Mouse (Mus musculus): Measurements from ENCODE around the gene Tdpoz1. TPM values are rescaled to one million over a fixed set of nuclear protein-coding genes. Genes with fewer than 3 reads are reported as not detected.

The Tdpoz1 gene
- total RNA-seq (2023), result not detected

DNA sequence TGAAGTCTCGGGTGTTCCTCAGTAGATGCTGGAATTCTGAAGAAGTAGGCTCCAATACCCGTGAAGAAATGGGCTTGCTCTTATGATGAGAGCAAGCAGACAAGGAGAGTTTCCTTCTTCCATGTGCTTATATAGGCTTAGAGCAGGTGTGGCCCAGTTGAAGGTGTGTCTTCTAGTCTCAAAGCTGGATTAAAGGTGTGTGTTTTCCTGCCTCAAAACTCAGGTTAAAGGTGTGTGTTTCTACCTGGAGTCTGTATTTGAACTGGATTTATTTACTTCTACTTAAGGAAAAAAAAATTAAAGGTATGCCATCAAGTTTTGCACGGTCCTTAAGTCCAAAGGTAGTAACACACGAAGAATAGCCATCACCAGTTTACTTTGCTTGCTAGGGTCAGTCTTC lies at the start of gene Tdpoz1:
Tdpoz1 (minus strand) TSS at position 101 of the 400 bp plus-strand sequence.

DNA sequence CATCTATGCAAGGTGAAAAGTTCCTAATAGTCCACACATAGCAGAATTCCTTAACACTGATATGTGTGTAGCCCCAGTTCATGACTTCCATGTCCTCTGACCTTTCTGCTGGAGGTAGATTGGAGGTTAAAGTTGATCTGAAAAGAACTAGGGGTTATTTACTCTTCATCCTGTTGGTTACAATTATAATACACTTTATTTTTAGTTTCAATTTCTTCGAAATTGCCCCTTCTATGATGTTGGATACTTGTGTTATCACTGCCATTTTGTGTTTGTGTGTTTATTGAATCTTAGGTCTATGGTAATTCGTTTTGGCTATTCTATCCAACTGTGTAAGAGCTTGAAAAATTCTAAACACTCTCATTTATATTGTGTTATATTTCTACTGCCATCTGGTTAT lies 16.9 kb upstream of the Tdpoz1 start, which contains the start of gene Gm37596:
Gm37596 (minus strand) TSS at position 101 of the 400 bp plus-strand sequence.

DNA sequence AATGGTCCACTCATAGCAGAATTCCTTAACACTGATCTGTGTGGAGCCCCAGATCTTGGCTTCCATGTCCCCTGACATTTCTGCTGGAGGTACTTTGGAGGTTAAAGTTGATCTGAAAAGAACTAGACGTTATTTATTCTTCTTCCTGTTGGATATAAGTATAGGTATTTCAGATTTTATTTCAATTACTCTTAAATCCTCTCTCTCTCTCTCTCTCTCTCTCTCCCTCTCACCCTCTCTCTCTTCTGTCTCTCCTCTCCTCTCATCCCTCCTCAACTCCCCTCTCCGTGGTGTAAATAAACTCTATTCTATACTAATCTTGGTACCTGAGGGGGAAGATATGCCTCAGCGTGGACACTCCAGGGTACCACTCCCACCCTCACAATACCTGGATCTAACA lies 23.5 kb downstream of the Tdpoz1 start, which contains the start of gene Tdpoz2:
Tdpoz2 (minus strand) TSS at position 101 of the 400 bp plus-strand sequence.

Other genes with a start within 250 kb of the Tdpoz1 start
- gene Tchh, start 234.0 kb downstream of the Tdpoz1 start, total RNA-seq (2023), result not detected
- gene Tchhl1, start 207.6 kb downstream of the Tdpoz1 start, total RNA-seq (2023), result not detected
- gene S100a11, start 155.8 kb downstream of the Tdpoz1 start, total RNA-seq (2023), result 100 to 1,000 TPM; 232 to 245 TPM
- gene S100a10, start 121.2 kb downstream of the Tdpoz1 start, total RNA-seq (2023), result 100 to 1,000 TPM; 194 to 222 TPM
- gene Tdpoz2, start 23.6 kb downstream of the Tdpoz1 start, total RNA-seq (2023), result not detected
- gene Gm37596, start 16.8 kb upstream of the Tdpoz1 start, total RNA-seq (2023), result not detected
- gene Gm5773, start 96.7 kb upstream of the Tdpoz1 start, total RNA-seq (2023), result not detected
- not detected for gene Tdpoz4, start 120.1 kb upstream of the Tdpoz1 start, total RNA-seq (2023)
- not detected for gene Tdpoz3, start 149.7 kb upstream of the Tdpoz1 start, total RNA-seq (2023)

Measured in B cell, adult 67 days (primary cell).